Mouse (Mus musculus) T-cell, adult 66 days (primary cell): ENCODE results near the gene Tmem147. TPM values are rescaled to one million over a fixed set of nuclear protein-coding genes. Genes with fewer than 3 reads are reported as not detected.

Experiments
- total RNA-seq, 2 experiments: library from RNA; stranded (reverse); gene quantifications; 3 replicates in 1 of 2; 4 replicates in 1 of 2; pipeline ENCODE4 v1.2.4; 2023

Tmem147 gene
- total RNA-seq = 10 to 100 TPM; 45.0 to 50.3 TPM

GRCm38 (mm10) chr7:30729396-30730063 is at the start of gene Tmem147:
Gene Tmem147, minus strand, starts transcription at chr7:30729540.

DNA sequence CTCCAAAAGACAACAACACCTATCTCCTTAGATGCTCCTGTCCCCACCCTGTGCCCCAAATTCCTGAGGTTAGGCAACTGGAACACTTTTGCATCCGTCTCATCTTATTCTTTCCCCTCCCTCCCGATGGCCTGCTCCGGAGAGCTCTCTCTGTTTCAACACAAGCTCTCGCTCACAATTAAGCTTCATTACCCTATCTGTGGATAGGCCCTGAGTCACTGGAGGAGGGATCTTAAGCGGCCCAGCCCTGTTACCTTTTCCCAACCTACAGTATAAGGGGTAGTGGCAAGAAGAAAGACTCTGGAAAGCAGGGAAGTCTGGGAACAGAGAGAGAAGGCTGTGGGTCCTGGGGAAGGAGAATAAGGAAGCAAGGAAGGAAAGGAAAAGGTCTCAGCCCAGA is 34.1 kb upstream of the Tmem147 start, which contains the start of gene Dmkn:
Gene Dmkn, plus strand, starts transcription at position 301 of the 400 bp plus-strand sequence.

DNA sequence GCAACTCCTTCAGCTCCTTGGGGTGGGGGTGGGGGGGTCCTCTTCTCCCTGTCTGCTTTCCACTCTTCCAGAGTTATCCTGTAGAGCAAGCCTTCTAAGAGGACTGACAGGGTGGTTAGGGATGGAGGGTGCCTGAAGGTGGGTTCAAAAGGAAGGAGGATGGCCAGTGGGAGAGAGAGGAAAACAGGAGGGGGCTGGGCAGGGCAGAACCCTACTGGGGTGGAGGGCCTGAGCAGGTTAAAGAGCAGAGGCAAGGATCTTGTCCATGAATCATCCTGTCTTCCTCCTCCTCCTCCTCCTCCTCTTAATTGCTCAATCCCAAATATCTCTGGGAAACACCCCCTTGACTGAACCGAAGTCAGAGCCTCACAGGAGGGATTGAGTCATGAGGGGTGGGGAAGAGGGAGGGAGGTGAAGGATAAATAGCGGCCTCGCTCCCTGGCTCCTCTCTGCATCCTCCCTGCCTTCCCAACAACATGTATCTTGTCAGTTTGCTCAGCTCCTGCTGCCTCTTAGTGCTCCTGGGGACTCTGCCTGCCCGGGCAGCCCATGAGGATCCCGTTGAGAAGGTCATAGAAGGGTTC is 21.8 kb upstream of the Tmem147 start, which contains the start of gene Sbsn:
Gene Sbsn, plus strand, starts transcription at position 386 of the 584 bp plus-strand sequence.

GRCm38 (mm10) chr7:30743617-30744016 is 14.3 kb upstream of the Tmem147 start, which contains the start of gene Gapdhs:
Gene Gapdhs, minus strand, starts transcription at chr7:30743681.

DNA sequence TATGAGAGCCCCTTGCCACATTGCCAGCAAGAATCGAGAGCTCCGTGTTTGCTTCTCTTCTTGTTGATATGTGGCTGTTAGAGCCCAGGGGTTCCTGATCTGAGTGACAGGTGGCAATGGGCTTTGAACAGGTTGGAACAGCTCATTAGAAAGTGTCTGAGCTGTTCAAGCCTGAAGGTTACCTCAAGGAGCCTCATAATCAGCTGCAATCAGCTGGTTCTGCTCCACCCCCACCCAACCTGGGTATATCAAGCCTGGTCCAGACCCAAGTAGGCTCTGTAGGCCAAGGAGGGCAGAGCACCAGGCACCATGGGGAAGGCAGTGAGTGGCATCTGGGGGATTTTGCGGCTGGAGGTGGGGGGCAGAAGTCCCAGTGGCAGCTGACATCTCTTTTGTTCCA is 17.4 kb downstream of the Tmem147 start, which contains the start of gene Atp4a:
Gene Atp4a, plus strand, starts transcription at position 268 of the 400 bp plus-strand sequence.

GRCm38 (mm10) chr7:30698589-30698988 is 30.8 kb downstream of the Tmem147 start, which contains the start of gene 2200002J24Rik:
Gene 2200002J24Rik, plus strand, starts transcription at chr7:30698926.

Other genes with a start within 250 kb of the Tmem147 start
- not detected for gene Prodh2, start 235.9 kb downstream of the Tmem147 start, total RNA-seq
- 1 to 10 TPM; 3.3 to 6.3 TPM for gene Arhgap33, start 194.5 kb downstream of the Tmem147 start, total RNA-seq
- gene Hspb6, start 177.4 kb downstream of the Tmem147 start, total RNA-seq = 1 to 10 TPM; 2.0 to 2.3 TPM
- gene Proser3, start 177.2 kb downstream of the Tmem147 start, total RNA-seq = 10 to 100 TPM; 15.1 to 19.7 TPM
- 10 to 100 TPM; 38.3 to 46.3 TPM for gene Lin37, start 169.7 kb downstream of the Tmem147 start, total RNA-seq
- 10 to 100 TPM; 74.3 to 75.7 TPM for gene U2af1l4, start 166.2 kb downstream of the Tmem147 start, total RNA-seq
- 10 to 100 TPM; 24.2 to 32.0 TPM for gene Gm49396, start 166.2 kb downstream of the Tmem147 start, total RNA-seq
- gene Psenen, start 165.9 kb downstream of the Tmem147 start, total RNA-seq = 100 to 1,000 TPM; 127 to 151 TPM
- 10 to 100 TPM; 44.6 to 51.3 TPM for gene Igflr1, start 164.1 kb downstream of the Tmem147 start, total RNA-seq
- 100 to 1,000 TPM; 136 to 141 TPM for gene Kmt2b, start 140.8 kb downstream of the Tmem147 start, total RNA-seq
- 1 to 10 TPM; 3.0 to 3.5 TPM for gene Zbtb32, start 130.6 kb downstream of the Tmem147 start, total RNA-seq
- gene Upk1a, start 116.7 kb downstream of the Tmem147 start, total RNA-seq = 1 to 10 TPM in 1 of 2 experiments, under 1 TPM in 1; 0.79 to 1.1 TPM
- 100 to 1,000 TPM; 198 to 235 TPM for gene Cox6b1, start 103.4 kb downstream of the Tmem147 start, total RNA-seq
- not detected for gene Etv2, start 93.7 kb downstream of the Tmem147 start, total RNA-seq
- 100 to 1,000 TPM; 103 to 113 TPM for gene Rbm42, start 79.2 kb downstream of the Tmem147 start, total RNA-seq
- 10 to 100 TPM; 30.2 to 32.6 TPM for gene Haus5, start 64.5 kb downstream of the Tmem147 start, total RNA-seq
- gene Pmis2, start 57.9 kb downstream of the Tmem147 start, total RNA-seq = not detected
- gene 2200002J24Rik, start 30.6 kb downstream of the Tmem147 start, total RNA-seq = not detected
- not detected for gene Atp4a, start 17.3 kb downstream of the Tmem147 start, total RNA-seq
- not detected for gene Gapdhs, start 14.1 kb upstream of the Tmem147 start, total RNA-seq
- 1 to 10 TPM; 6.1 to 7.8 TPM for gene Sbsn, start 21.9 kb upstream of the Tmem147 start, total RNA-seq
- gene Dmkn, start 34.2 kb upstream of the Tmem147 start, total RNA-seq = not detected
- not detected for gene Krtdap, start 58.4 kb upstream of the Tmem147 start, total RNA-seq
- 1 to 10 TPM in 1 of 2 experiments, under 1 TPM in 1; 0.62 to 2.0 TPM for gene Ffar2, start 94.2 kb upstream of the Tmem147 start, total RNA-seq
- gene Ffar3, start 126.6 kb upstream of the Tmem147 start, total RNA-seq = not detected
- under 1 TPM in 1 of 2 experiments, not detected in 1; 0.35 TPM for gene Ffar1, start 132.0 kb upstream of the Tmem147 start, total RNA-seq
- gene Cd22, start 150.8 kb upstream of the Tmem147 start, total RNA-seq = 1 to 10 TPM; 5.3 to 9.8 TPM
- not detected for gene Mag, start 185.3 kb upstream of the Tmem147 start, total RNA-seq
- not detected for gene Hamp2, start 195.1 kb upstream of the Tmem147 start, total RNA-seq
- not detected for gene Hamp, start 214.5 kb upstream of the Tmem147 start, total RNA-seq
- gene Usf2, start 227.3 kb upstream of the Tmem147 start, total RNA-seq = 100 to 1,000 TPM; 150 to 156 TPM
- 1 to 10 TPM; 3.6 to 3.7 TPM for gene Lsr, start 243.9 kb upstream of the Tmem147 start, total RNA-seq
- under 1 TPM in 1 of 2 experiments, not detected in 1; 0.20 TPM for gene Fam187b, start 244.2 kb upstream of the Tmem147 start, total RNA-seq